Mouse (Mus musculus) cerebellum, adult 2 months (tissue): ENCODE data around the gene Dip2c.

Experiments used
- CTCF ChIP-seq: fragments of 200-500 bp; IDR thresholded peaks from 2 replicates; pipeline ENCODE4 v1.5.1; 2011; ENCODE audit warnings: low read depth, mild to moderate bottlenecking, control low read depth, low read length, moderate library complexity, borderline replicate concordance; ENCODE audit not compliant: insufficient read depth
- POLR2A ChIP-seq: fragments of 200-500 bp; IDR thresholded peaks from 2 replicates; pipeline ENCODE4 v1.6.1; 2011; ENCODE audit warnings: low read length, control low read depth, borderline replicate concordance; ENCODE audit not compliant: insufficient read depth

DNA sequence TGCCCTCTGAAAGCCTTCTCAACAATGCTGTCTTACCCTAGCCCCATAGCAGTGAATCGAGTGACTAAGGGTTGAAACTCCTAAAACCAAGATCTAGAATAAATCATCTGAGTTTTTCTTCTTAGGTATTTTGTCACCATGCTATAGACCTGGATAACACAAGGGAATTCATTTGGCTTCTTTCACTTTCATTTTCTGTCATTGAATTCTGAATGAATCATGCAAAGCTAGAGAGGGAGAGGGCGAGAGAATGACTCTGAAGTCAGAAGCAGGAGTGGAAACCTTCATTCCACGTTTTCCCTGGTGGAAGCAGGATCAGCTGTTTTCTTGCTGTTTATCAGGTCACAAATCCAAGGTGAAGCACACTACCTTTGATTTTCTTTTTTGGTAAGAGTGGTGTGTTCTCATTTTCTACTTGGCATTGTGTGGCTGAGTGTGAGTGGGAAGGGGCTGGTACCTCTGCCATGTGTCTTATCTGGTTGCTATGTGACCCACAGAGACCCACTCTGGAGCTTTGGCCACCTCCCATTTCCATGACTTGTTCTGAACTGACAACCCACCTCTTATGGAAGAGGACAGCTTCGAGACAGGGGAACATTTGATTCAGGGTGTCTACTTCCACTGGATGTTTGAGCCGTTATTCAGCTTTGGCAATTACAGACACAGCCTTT is 104.5 kb downstream of the Dip2c start:
- TF ChIP-seq CTCF, result no peak
- TF ChIP-seq POLR2A, result no peak
